Mouse (Mus musculus) embryo, embryonic 9.5 days (tissue): Measurements from ENCODE around the gene Sod3.

Experiments
- DNase-seq: peaks from one replicate; pipeline ENCODE4 v3.0.0-alpha.2; 2017; ENCODE audit errors: extremely low spot score

Sod3 gene

GRCm38 (mm10) chr5:52363468-52364150 lies at the start of gene Sod3:
Gene Sod3, plus strand, starts transcription at chr5:52363791.
- DNase-seq = peak; percentile 45

- DNase-seq = no peak
Measured at GRCm38 (mm10) chr5:52316926-52317325, 46.7 kb upstream of the Sod3 start.

- no peak for DNase-seq
Measured at GRCm38 (mm10) chr5:52319499-52319898, 44.1 kb upstream of the Sod3 start.

GRCm38 (mm10) chr5:52332120-52332519 lies 31.5 kb upstream of the Sod3 start:
- DNase-seq = no peak

- no peak for DNase-seq
Measured at GRCm38 (mm10) chr5:52335590-52335989, 28.0 kb upstream of the Sod3 start.

GRCm38 (mm10) chr5:52339134-52339533 lies 24.5 kb upstream of the Sod3 start:
- no peak for DNase-seq

- DNase-seq = no peak
Measured at GRCm38 (mm10) chr5:52346890-52347289, 16.7 kb upstream of the Sod3 start.

- DNase-seq = no peak
Measured at GRCm38 (mm10) chr5:52350451-52350850, 13.1 kb upstream of the Sod3 start.

GRCm38 (mm10) chr5:52351561-52351960 lies 12.0 kb upstream of the Sod3 start:
- no peak for DNase-seq

- no peak for DNase-seq
Measured at GRCm38 (mm10) chr5:52352730-52353129, 10.9 kb upstream of the Sod3 start.

- no peak for DNase-seq
Measured at GRCm38 (mm10) chr5:52354441-52354840, 9.2 kb upstream of the Sod3 start.

GRCm38 (mm10) chr5:52355612-52356011 lies 8.0 kb upstream of the Sod3 start:
- DNase-seq = no peak

GRCm38 (mm10) chr5:52357175-52357754 lies 6.3 kb upstream of the Sod3 start:
- no peak for DNase-seq

- DNase-seq = no peak
Measured at GRCm38 (mm10) chr5:52358120-52358519, 5.5 kb upstream of the Sod3 start.

GRCm38 (mm10) chr5:52360286-52361049 lies 3.1 kb upstream of the Sod3 start:
- no peak for DNase-seq

- no peak for DNase-seq
Measured at GRCm38 (mm10) chr5:52362776-52363467, 669 bp upstream of the Sod3 start.

- DNase-seq = no peak
Measured at GRCm38 (mm10) chr5:52364521-52364920, 930 bp downstream of the Sod3 start.

- no peak for DNase-seq
Measured at GRCm38 (mm10) chr5:52365930-52366329, 2.3 kb downstream of the Sod3 start.

GRCm38 (mm10) chr5:52366661-52367060 lies 3.1 kb downstream of the Sod3 start:
- no peak for DNase-seq

GRCm38 (mm10) chr5:52367866-52368840 lies 4.6 kb downstream of the Sod3 start:
- DNase-seq = peak; percentile 29

GRCm38 (mm10) chr5:52370901-52371300 lies 7.3 kb downstream of the Sod3 start:
- DNase-seq = no peak
